Mouse (Mus musculus) 3T3-L1 (cell line): ENCODE results near the gene Spats2l.

ENCODE experiments used
- DNase-seq: peaks from one replicate; pipeline ENCODE4 v3.0.0-alpha.2; 2015; ENCODE audit warnings: low read depth, low spot score

The Spats2l gene

GRCm38 (mm10) chr1:57969327-57970271, 195.6 kb downstream of the Spats2l start:
- DNase-seq = peak; percentile 92

DNA sequence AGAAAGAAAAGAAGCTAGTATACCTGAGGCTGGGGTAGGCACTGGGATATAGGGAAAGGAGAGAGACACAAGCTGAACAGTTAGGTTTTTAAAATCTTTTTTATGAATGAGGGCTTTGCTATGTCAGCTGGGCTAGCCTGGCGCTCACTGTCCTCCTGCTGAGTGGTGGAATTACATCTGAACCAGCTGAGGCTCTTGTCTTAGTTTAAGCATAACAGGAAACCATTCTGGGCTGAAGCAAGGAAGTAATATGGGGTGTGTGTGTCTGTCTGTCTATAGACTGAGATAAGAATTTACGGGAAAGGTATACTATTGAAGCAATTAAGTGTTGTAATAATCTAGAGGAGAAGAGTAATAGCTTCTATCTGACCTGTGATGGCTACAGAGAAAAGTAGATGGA, 197.6 kb downstream of the Spats2l start:
- no peak for DNase-seq

DNA sequence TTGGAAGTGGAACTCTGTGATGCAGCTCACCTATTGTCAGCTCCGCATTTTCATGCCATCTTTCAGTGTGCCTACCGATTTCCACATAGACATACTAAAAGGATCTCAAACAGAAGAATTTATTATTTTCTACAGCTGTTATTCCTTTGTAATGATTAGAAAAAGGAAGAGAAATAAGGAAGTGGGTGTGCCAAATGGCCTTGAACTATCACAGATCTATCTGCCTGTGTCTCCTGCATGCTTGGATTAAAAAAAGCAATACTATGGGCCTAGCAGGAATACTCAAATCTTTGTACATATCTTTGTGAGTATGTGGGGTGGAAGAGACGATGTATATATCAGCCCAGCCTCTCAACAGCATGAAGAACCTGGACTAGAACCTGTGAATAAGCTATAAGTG, 202.9 kb downstream of the Spats2l start:
- no peak for DNase-seq

DNA sequence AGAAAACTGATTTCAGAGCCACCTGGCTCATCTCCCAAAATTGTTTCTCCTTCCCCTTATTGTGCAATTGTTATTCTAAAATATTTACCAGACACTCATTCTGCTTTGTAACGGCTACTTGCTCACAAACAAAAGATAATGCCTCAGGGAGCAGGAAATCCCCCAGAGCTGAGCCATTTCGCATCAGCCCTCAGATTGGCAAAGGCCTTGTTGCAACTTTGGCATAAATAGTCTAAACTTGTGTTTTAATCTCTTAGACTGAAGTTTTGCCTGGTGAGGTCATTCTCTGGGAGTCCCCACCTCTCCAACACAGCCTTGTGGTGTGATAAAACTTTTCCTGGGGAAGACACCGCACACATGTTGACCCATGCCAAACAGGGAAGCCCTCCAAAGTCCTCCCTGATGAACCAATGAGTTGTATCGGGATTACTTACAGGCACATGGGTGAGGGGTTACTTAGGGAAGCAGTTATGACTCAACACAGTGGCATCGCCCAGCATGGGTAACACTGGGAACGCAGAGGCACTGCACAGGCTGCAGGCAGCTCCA, 215.2 kb downstream of the Spats2l start:
- DNase-seq = peak; percentile 86

- DNase-seq = no peak
These were observed 217.3 kb downstream of the Spats2l start for GRCm38 (mm10) chr1:57991277-57991676.

GRCm38 (mm10) chr1:57995432-57996132, 221.6 kb downstream of the Spats2l start, which contains the start of gene Sgo2a:
Gene Sgo2a (plus strand): TSS chr1:57995971.
- peak; percentile 94 for DNase-seq

DNA sequence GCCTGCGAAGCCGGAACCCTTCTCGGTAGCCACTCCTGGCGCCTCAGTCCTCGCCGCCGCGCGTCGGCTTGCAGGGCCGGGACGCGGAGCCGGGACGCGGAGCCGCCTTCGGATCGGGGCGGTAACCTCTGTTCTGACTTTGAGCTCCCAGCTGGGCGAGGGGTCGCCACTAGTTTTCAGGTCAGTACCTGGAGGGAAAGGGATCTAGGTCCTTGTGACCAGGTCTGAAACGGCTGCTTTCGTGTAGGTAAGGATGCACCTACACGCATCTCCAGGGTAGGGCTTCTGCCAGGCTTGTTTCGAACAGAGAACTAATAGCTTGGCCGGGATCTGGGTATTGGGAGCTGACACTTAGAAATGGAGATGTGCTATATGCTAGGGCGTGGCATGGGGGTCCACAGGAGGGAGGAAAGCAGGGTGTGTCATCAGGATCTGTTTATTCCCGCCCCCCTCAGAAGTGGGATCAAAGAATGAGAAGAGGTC, 222.2 kb downstream of the Spats2l start:
- DNase-seq = no peak
